Mouse (Mus musculus) myocyte (in vitro differentiated cells): ENCODE data around the gene Ptgir. TPM values are rescaled to one million over a fixed set of nuclear protein-coding genes. Genes with fewer than 3 reads are reported as not detected.

Source experiments
- H3K27me3 ChIP-seq: one replicate; pipeline ENCODE4 v1.6.1; 2011; ENCODE audit not compliant: control insufficient read depth, insufficient read depth, insufficient read length
- H3K36me3 ChIP-seq: one replicate; pipeline ENCODE4 v1.6.1; 2011; ENCODE audit not compliant: control insufficient read depth, insufficient read depth
- H3K4me2 ChIP-seq: one replicate; pipeline ENCODE4 v1.6.1; 2011; ENCODE audit warnings: low read depth, control low read depth
- H3K4me3 ChIP-seq: one replicate; pipeline ENCODE4 v1.5.1; 2011; ENCODE audit warnings: mild to moderate bottlenecking, control low read depth, moderate library complexity
- H3K79me2 ChIP-seq: one replicate; pipeline ENCODE4 v1.6.1; 2011; ENCODE audit not compliant: control insufficient read depth, insufficient read depth
- H3ac ChIP-seq: one replicate; pipeline ENCODE4 v1.6.1; 2011; ENCODE audit not compliant: control insufficient read depth, insufficient read length
- CEBPB ChIP-seq: IDR thresholded peaks from 2 replicates; pipeline ENCODE4 v1.6.1; 2011; ENCODE audit warnings: mild to moderate bottlenecking, moderate library complexity; ENCODE audit not compliant: poor library complexity, insufficient read depth, severe bottlenecking
- E2F4 ChIP-seq: IDR thresholded peaks from one replicate; pipeline ENCODE4 v1.6.1; 2011; ENCODE audit warnings: mild to moderate bottlenecking, control low read depth, moderate library complexity; ENCODE audit not compliant: insufficient read depth
- MAX ChIP-seq: IDR thresholded peaks from one replicate; pipeline ENCODE4 v1.6.1; 2011; ENCODE audit warnings: low read depth, mild to moderate bottlenecking, control low read depth
- MYOD1 ChIP-seq, 3 experiments: IDR thresholded peaks; one replicate each; pipeline ENCODE4 v1.6.1; 2011; ENCODE audit warnings: control low read depth in 2 of 3, low read depth in 2 of 3, mild to moderate bottlenecking in 2 of 3, moderate library complexity in 1 of 3; ENCODE audit not compliant: insufficient read length in 2 of 3, control insufficient read depth in 1 of 3
- MYOG ChIP-seq, 3 experiments: IDR thresholded peaks; one replicate each; pipeline ENCODE4 v1.6.1; 2011; ENCODE audit warnings: control low read depth in 2 of 3, low read depth in 2 of 3, mild to moderate bottlenecking in 2 of 3; ENCODE audit not compliant: insufficient read length in 2 of 3, control insufficient read depth in 1 of 3, insufficient read depth in 1 of 3
- POLR2A ChIP-seq: IDR thresholded peaks from one replicate; pipeline ENCODE4 v1.6.1; 2011; ENCODE audit warnings: low read depth, mild to moderate bottlenecking, control low read depth, moderate library complexity; ENCODE audit not compliant: insufficient read length
- POLR2AphosphoS2 ChIP-seq: IDR thresholded peaks from one replicate; pipeline ENCODE4 v1.6.1; 2011; ENCODE audit warnings: low read depth, control low read depth; ENCODE audit not compliant: insufficient read length
- REST ChIP-seq: IDR thresholded peaks from one replicate; pipeline ENCODE4 v1.6.1; 2011; ENCODE audit warnings: mild to moderate bottlenecking, control low read depth, moderate library complexity; ENCODE audit not compliant: insufficient read depth, insufficient read length
- SRF ChIP-seq: IDR thresholded peaks from one replicate; pipeline ENCODE4 v1.6.1; 2011; ENCODE audit warnings: low read depth; ENCODE audit not compliant: control insufficient read depth, insufficient read length
- TCF12 ChIP-seq: IDR thresholded peaks from one replicate; pipeline ENCODE4 v1.6.1; 2011; ENCODE audit warnings: mild to moderate bottlenecking, control low read depth; ENCODE audit not compliant: poor library complexity, insufficient read depth, severe bottlenecking
- TCF3 ChIP-seq: IDR thresholded peaks from one replicate; pipeline ENCODE4 v1.6.1; 2011; ENCODE audit warnings: low read depth, control low read depth; ENCODE audit not compliant: insufficient read length
- USF1 ChIP-seq: IDR thresholded peaks from one replicate; pipeline ENCODE4 v1.6.1; 2011; ENCODE audit warnings: low read depth, mild to moderate bottlenecking, control low read depth, moderate library complexity
- polyA plus RNA-seq: library from polyadenylated mRNA; unstranded; fragments of >200 nt; fragmentation: generic; extraction: Trizol; gene quantifications from one replicate; pipeline ENCODE4 v1.2.1, GENCODE M21; 2012; ENCODE audit warnings: missing spikeins

The Ptgir gene
- 2.6 TPM for polyA plus RNA-seq

DNA sequence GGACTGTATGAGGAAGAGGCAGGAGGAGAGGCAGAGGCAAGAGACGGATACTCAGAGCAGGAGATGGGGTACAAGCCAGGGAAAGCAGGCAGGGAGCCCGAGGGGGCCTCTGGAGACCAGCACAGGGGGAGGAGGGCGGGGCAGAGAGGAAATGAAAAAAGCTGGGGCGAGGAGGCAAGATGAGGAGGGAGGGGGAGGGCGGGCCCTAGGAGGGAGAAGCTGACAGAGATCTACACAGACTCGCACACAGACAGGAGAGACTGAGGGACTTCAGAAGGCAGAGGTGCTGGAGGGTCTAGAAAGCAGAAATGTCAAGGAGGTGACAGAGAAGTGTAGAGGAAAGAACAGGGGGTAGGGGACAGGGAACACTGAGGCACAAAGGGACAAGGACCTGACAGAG, at the start of gene Ptgir:
Ptgir (plus strand) TSS at position 210 of the 400 bp plus-strand sequence.
- no peak within 1 kb of the TSS for H3K4me3 ChIP-seq
- no peaks in the 10 kb centered on the region for H3K27me3 ChIP-seq
- H3ac ChIP-seq: no peak within 1 kb of the TSS
- no peaks in the 10 kb centered on the region for H3K36me3 ChIP-seq
- H3K4me2 ChIP-seq: peak within 1 kb of the TSS; percentile 31
- peaks cover 9% of the 10 kb centered on the region for H3K79me2 ChIP-seq
- TF ChIP-seq CEBPB (no peak), SRF (no peak), POLR2AphosphoS2 (no peak), REST (no peak), MYOD1 (IDR thresholded peaks at IDR 0.05; ENCODE audit: control insufficient read depth in 1 of 3, insufficient read length in 2 of 3, low read depth in 2 of 3) (no peak), MYOG (IDR thresholded peaks at IDR 0.05; ENCODE audit: control insufficient read depth in 1 of 3, insufficient read depth in 1 of 3, insufficient read length in 2 of 3, low read depth in 2 of 3) (no peak), POLR2A (no peak), USF1 (no peak), E2F4 (no peak), TCF12 (no peak), TCF3 (no peak), MAX (no peak)

DNA sequence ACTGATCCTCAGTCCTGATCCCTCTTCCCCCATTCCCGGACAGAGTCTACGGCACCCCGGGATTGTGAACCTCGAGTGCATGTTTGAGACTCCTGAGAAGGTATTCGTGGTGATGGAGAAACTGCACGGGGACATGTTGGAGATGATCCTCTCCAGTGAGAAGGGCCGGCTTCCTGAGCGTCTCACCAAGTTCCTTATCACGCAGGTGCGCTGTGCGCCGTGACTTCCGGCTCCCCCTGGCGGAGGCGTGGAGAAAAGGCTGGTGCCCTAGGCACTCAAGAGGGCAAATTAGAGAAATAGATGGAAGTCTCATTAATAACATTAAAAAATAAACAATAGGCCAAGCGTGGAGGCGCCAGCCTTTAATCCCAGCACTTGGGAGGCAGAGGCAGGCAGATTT, 48.0 kb upstream of the Ptgir start:
- Histone ChIP-seq H3K79me2 (no peaks in the 10 kb centered on the region), H3K27me3 (no peaks in the 10 kb centered on the region), H3K4me2 (no peak overlapping the region), H3ac (no peak overlapping the region), H3K36me3 (no peaks in the 10 kb centered on the region), H3K4me3 (no peak overlapping the region)
- TF ChIP-seq POLR2A (no peak), SRF (no peak), CEBPB (no peak), TCF3 (no peak), USF1 (no peak), MYOD1 (IDR thresholded peaks at IDR 0.05; ENCODE audit: control insufficient read depth in 1 of 3, insufficient read length in 2 of 3, low read depth in 2 of 3) (no peak), TCF12 (no peak), MAX (no peak)

DNA sequence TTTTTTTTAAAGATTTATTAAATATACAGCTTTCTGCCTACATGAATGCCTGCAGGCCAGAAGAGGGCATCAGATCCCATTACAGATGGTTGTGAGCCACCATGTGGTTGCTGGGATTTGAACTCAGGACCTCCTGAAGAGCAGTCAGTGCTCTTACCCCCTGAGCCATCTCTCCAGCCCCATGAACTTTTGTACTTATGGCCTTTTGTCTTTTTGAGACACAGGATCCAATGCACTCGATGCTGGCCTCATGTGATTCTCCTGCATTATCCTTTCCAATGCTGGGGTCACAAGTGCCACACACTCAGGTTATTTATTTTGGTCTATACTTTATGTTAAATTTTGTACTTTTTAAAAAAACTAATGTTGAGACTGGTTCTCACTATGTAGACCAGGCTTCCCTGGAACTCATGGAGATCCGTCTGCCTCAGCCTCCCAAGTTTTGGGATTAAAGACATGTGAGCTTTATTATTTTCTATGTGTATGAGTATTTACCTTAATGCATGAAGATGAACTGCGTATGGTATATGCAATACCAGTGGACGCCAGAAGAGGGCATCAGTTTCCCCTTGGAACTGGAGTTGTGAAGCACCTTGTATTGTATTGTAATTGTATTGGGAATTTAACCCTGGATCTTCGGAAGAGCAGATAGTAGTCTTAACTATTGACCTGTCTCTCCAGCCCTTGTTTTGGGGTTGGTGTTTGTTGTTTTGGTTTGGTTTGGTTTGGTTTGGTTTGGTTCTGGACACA, 46.2 kb upstream of the Ptgir start:
- Histone ChIP-seq H3K36me3 (peaks cover 2% of the 10 kb centered on the region), H3ac (no peak overlapping the region), H3K79me2 (no peaks in the 10 kb centered on the region), H3K27me3 (no peaks in the 10 kb centered on the region), H3K4me3 (no peak overlapping the region), H3K4me2 (no peak overlapping the region)
- TF ChIP-seq USF1 (no peak), E2F4 (no peak), MAX (no peak), MYOG (IDR thresholded peaks at IDR 0.05; ENCODE audit: control insufficient read depth in 1 of 3, insufficient read depth in 1 of 3, insufficient read length in 2 of 3, low read depth in 2 of 3) (no peak), TCF3 (no peak), TCF12 (no peak), SRF (no peak), POLR2A (no peak), POLR2AphosphoS2 (no peak), CEBPB (no peak), MYOD1 (IDR thresholded peaks at IDR 0.05; ENCODE audit: control insufficient read depth in 1 of 3, insufficient read length in 2 of 3, low read depth in 2 of 3) (no peak), REST (no peak)

DNA sequence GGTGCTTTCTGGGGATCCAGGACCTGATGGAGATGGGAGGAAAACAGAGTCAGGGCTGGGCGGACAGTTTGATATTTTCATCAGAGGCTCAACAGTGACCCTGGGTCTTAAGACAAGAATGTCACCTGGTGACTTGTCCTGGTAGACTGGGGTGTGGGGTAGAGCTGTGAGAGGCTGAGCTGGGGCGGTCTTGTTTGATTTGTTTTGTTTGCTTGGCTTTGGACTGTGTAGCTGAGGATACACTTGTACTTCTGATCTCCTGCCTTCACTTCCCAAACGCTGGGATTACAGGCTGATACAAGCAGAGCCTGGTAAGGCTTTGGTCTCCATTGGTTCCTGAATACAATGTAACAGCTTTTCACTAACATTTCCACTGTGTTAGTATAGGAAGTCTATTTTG, 38.8 kb upstream of the Ptgir start:
- Histone ChIP-seq H3ac (no peak overlapping the region), H3K27me3 (no peaks in the 10 kb centered on the region), H3K4me3 (no peak overlapping the region), H3K36me3 (peaks cover 5% of the 10 kb centered on the region), H3K4me2 (no peak overlapping the region), H3K79me2 (no peaks in the 10 kb centered on the region)
- no peak for TF ChIP-seq MAX
- TF ChIP-seq POLR2A: no peak
- TF ChIP-seq TCF12: no peak
- no peak for TF ChIP-seq MYOG (IDR thresholded peaks at IDR 0.05; ENCODE audit: control insufficient read depth in 1 of 3, insufficient read depth in 1 of 3, insufficient read length in 2 of 3, low read depth in 2 of 3)
- no peak for TF ChIP-seq MYOD1 (IDR thresholded peaks at IDR 0.05; ENCODE audit: control insufficient read depth in 1 of 3, insufficient read length in 2 of 3, low read depth in 2 of 3)
- TF ChIP-seq TCF3: no peak
- no peak for TF ChIP-seq POLR2AphosphoS2
- no peak for TF ChIP-seq E2F4
- no peak for TF ChIP-seq SRF

DNA sequence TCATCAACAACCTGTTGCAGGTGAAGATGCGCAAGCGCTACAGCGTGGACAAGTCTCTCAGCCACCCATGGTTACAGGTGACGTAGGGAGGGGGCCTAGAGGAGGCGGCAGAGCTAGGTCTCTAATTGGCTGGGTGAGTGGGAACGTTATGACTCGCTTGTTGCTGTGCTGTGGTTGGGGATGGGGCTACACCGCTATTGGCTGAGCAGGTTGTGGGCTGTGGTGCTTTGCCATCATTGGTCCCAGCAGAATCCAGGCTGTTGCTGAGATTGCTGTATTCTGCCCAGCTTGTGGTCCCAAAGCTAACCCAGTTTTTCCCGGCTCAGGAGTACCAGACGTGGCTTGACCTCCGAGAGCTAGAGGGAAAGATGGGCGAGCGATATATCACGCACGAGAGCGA, 36.8 kb upstream of the Ptgir start:
- H3K27me3 ChIP-seq: no peaks in the 10 kb centered on the region
- no peak overlapping the region for H3K4me2 ChIP-seq
- no peak overlapping the region for H3ac ChIP-seq
- H3K79me2 ChIP-seq: no peaks in the 10 kb centered on the region
- H3K36me3 ChIP-seq: peaks cover 5% of the 10 kb centered on the region
- TF ChIP-seq TCF12 (no peak), MAX (no peak), MYOG (IDR thresholded peaks at IDR 0.05; ENCODE audit: control insufficient read depth in 1 of 3, insufficient read depth in 1 of 3, insufficient read length in 2 of 3, low read depth in 2 of 3) (no peak), REST (no peak), USF1 (no peak), MYOD1 (IDR thresholded peaks at IDR 0.05; ENCODE audit: control insufficient read depth in 1 of 3, insufficient read length in 2 of 3, low read depth in 2 of 3) (no peak), CEBPB (no peak), E2F4 (no peak), SRF (no peak), POLR2A (no peak), TCF3 (no peak), POLR2AphosphoS2 (no peak)
- no peak overlapping the region for H3K4me3 ChIP-seq
